Mouse (Mus musculus): ENCODE results near the gene Pid1. TPM values are rescaled to one million over a fixed set of nuclear protein-coding genes. Genes with fewer than 3 reads are reported as not detected.
"Not testable (repeated sequence)": the region's sequence is repeated elsewhere in the genome, so short reads cannot be mapped to it uniquely, and the experiment has no call there.

Pid1 gene
- total RNA-seq, 2 experiments from 2014 or later: 21.3 to 23.8 TPM

GRCm38 (mm10) chr1:84361389-84361788 is 2.6 kb downstream of the Pid1 start:
- DNase-seq (ENCODE audit: low spot score in 2 of 2): no peak

- DNase-seq (ENCODE audit: low spot score in 2 of 2): peak; percentile 26 to 32
Observed at GRCm38 (mm10) chr1:84359611-84360500, 4.1 kb downstream of the Pid1 start.

- DNase-seq (ENCODE audit: low spot score in 2 of 2): no peak
Observed at GRCm38 (mm10) chr1:84357216-84357615, 6.8 kb downstream of the Pid1 start.

GRCm38 (mm10) chr1:84350262-84350661 is 13.7 kb downstream of the Pid1 start:
- DNase-seq (ENCODE audit: low spot score in 2 of 2): no peak

GRCm38 (mm10) chr1:84347796-84348476 is 16.0 kb downstream of the Pid1 start:
- DNase-seq (ENCODE audit: low spot score in 2 of 2): no peak

- not testable (repeated sequence) for DNase-seq (ENCODE audit: low spot score in 2 of 2)
Observed at GRCm38 (mm10) chr1:84332797-84333196, 31.2 kb downstream of the Pid1 start.

- not testable (repeated sequence) for DNase-seq (ENCODE audit: low spot score in 2 of 2)
Observed at GRCm38 (mm10) chr1:84331861-84332260, 32.1 kb downstream of the Pid1 start.

- DNase-seq (ENCODE audit: low spot score in 2 of 2): no peak
Observed at GRCm38 (mm10) chr1:84325309-84325708, 38.7 kb downstream of the Pid1 start.

- no peak for DNase-seq (ENCODE audit: low spot score in 2 of 2)
Observed at GRCm38 (mm10) chr1:84321327-84321726, 42.7 kb downstream of the Pid1 start.

- no peak for DNase-seq (ENCODE audit: low spot score in 2 of 2)
Observed at GRCm38 (mm10) chr1:84318569-84318968, 45.4 kb downstream of the Pid1 start.

- no peak for DNase-seq (ENCODE audit: low spot score in 2 of 2)
Observed at GRCm38 (mm10) chr1:84317827-84318226, 46.2 kb downstream of the Pid1 start.

GRCm38 (mm10) chr1:84309966-84310460 is 54.0 kb downstream of the Pid1 start:
- DNase-seq (ENCODE audit: low spot score in 2 of 2): no peak

GRCm38 (mm10) chr1:84305713-84306421 is 58.1 kb downstream of the Pid1 start:
- no peak for DNase-seq (ENCODE audit: low spot score in 2 of 2)

GRCm38 (mm10) chr1:84302788-84303187 is 61.2 kb downstream of the Pid1 start:
- DNase-seq (ENCODE audit: low spot score in 2 of 2): no peak

GRCm38 (mm10) chr1:84299719-84300118 is 64.3 kb downstream of the Pid1 start:
- no peak for DNase-seq (ENCODE audit: low spot score in 2 of 2)

GRCm38 (mm10) chr1:84286682-84287111 is 77.3 kb downstream of the Pid1 start:
- DNase-seq (ENCODE audit: low spot score in 2 of 2): peak; percentile 37 to 63

- DNase-seq (ENCODE audit: low spot score in 2 of 2): no peak
Observed at GRCm38 (mm10) chr1:84285620-84286019, 78.4 kb downstream of the Pid1 start.

- peak; percentile 57 to 70 for DNase-seq (ENCODE audit: low spot score in 2 of 2)
Observed at GRCm38 (mm10) chr1:84284293-84285068, 79.5 kb downstream of the Pid1 start.

GRCm38 (mm10) chr1:84283119-84283518 is 80.9 kb downstream of the Pid1 start:
- peak in 1 of 2 experiments; percentile 30 for DNase-seq (ENCODE audit: low spot score in 2 of 2)

- no peak for DNase-seq (ENCODE audit: low spot score in 2 of 2)
Observed at GRCm38 (mm10) chr1:84280171-84280570, 83.8 kb downstream of the Pid1 start.
